Mouse (Mus musculus) MEL (cell line): ENCODE data around the gene Yjefn3.

Experiments used
- CHD1 ChIP-seq: IDR thresholded peaks from 2 replicates; pipeline ENCODE4 v1.6.1; 2012; ENCODE audit warnings: low read depth, mild to moderate bottlenecking, inconsistent platforms, low read length, improper control_type of control experiment
- CTCF ChIP-seq, 3 experiments: IDR thresholded peaks in 2 of 3; conservative IDR thresholded peaks in 1 of 3; 2 replicates each; pipeline ENCODE4 v1.5.1; 2011 to 2012; ENCODE audit warnings: low read length in 3 of 3, low read depth in 2 of 3, mild to moderate bottlenecking in 2 of 3, improper control_type of control experiment in 1 of 3, inconsistent platforms in 1 of 3, mixed read lengths in 1 of 3, moderate library complexity in 1 of 3; ENCODE audit not compliant: control insufficient read depth in 1 of 3, insufficient read depth in 1 of 3, poor library complexity in 1 of 3, severe bottlenecking in 1 of 3
- E2F4 ChIP-seq: IDR thresholded peaks from 2 replicates; pipeline ENCODE4 v1.6.1; 2011; ENCODE audit warnings: low read depth, low read length, improper control_type of control experiment, borderline replicate concordance
- ELF1 ChIP-seq: IDR thresholded peaks from 2 replicates; pipeline ENCODE4 v1.6.1; 2014; ENCODE audit warnings: low read depth, mild to moderate bottlenecking, inconsistent platforms, low read length, improper control_type of control experiment, moderate library complexity
- EP300 ChIP-seq, 2 experiments: IDR thresholded peaks; 2 replicates each; pipeline ENCODE4 v1.6.1; 2011; ENCODE audit warnings: improper control_type of control experiment in 2 of 2, low read length in 2 of 2, low read depth in 1 of 2, mild to moderate bottlenecking in 1 of 2
- ETS1 ChIP-seq: IDR thresholded peaks from 2 replicates; pipeline ENCODE4 v1.6.1; 2012; ENCODE audit warnings: low read depth, mild to moderate bottlenecking, inconsistent platforms, low read length, improper control_type of control experiment, moderate library complexity
- GATA1 ChIP-seq: IDR thresholded peaks from 2 replicates; pipeline ENCODE4 v1.6.1; 2011; ENCODE audit warnings: low read depth, low read length, improper control_type of control experiment
- KAT2A ChIP-seq: conservative IDR thresholded peaks from 2 replicates; pipeline ENCODE4 v1.6.1; 2012; ENCODE audit warnings: low read depth, low read length, improper control_type of control experiment, inconsistent platforms
- MAFK ChIP-seq: IDR thresholded peaks from 2 replicates; pipeline ENCODE4 v1.6.1; 2011; ENCODE audit warnings: low read depth, mild to moderate bottlenecking, low read length, improper control_type of control experiment, borderline replicate concordance
- MAX ChIP-seq: IDR thresholded peaks from 2 replicates; pipeline ENCODE4 v1.6.1; 2011; ENCODE audit warnings: low read length, improper control_type of control experiment
- MEF2A ChIP-seq: IDR thresholded peaks from 2 replicates; pipeline ENCODE4 v1.6.1; 2014; ENCODE audit warnings: low read depth, mild to moderate bottlenecking, inconsistent platforms, low read length, improper control_type of control experiment; ENCODE audit not compliant: poor library complexity, insufficient replicate concordance, severe bottlenecking; ENCODE audit errors: extremely low read depth
- POLR2A ChIP-seq, 2 experiments: IDR thresholded peaks; 2 replicates each; pipeline ENCODE4 v1.6.1; 2011 to 2012; ENCODE audit warnings: low read length in 2 of 2, mild to moderate bottlenecking in 2 of 2, control low read depth in 1 of 2, improper control_type of control experiment in 1 of 2, low read depth in 1 of 2, moderate library complexity in 1 of 2; ENCODE audit not compliant: control insufficient read depth in 1 of 2, insufficient read depth in 1 of 2, poor library complexity in 1 of 2
- POLR2AphosphoS5 ChIP-seq: IDR thresholded peaks from 2 replicates; pipeline ENCODE4 v1.6.1; 2012; ENCODE audit warnings: low read depth, borderline replicate concordance, mild to moderate bottlenecking, inconsistent platforms, low read length, moderate library complexity, mixed read lengths
- ZC3H11A ChIP-seq: IDR thresholded peaks from 2 replicates; pipeline ENCODE4 v1.6.1; 2012; ENCODE audit warnings: low read depth, mild to moderate bottlenecking, inconsistent platforms, low read length, improper control_type of control experiment

- no peak for TF ChIP-seq GATA1
- TF ChIP-seq POLR2A (IDR thresholded peaks at IDR 0.05; ENCODE audit: control insufficient read depth in 1 of 2, insufficient read depth in 1 of 2, low read depth in 1 of 2, low read length in 2 of 2, poor library complexity in 1 of 2) = no peak
- no peak for TF ChIP-seq POLR2AphosphoS5
- no peak for TF ChIP-seq CHD1
- no peak for TF ChIP-seq EP300 (IDR thresholded peaks at IDR 0.05; ENCODE audit: low read depth in 1 of 2, low read length in 2 of 2)
- TF ChIP-seq CTCF (IDR thresholded peaks at IDR 0.05 in 2 of 3, conservative IDR thresholded peaks at IDR 0.05 in 1 of 3; ENCODE audit: control insufficient read depth in 1 of 3, insufficient read depth in 1 of 3, low read depth in 2 of 3, low read length in 3 of 3, poor library complexity in 1 of 3, severe bottlenecking in 1 of 3) = no peak
- TF ChIP-seq ETS1 = no peak
- TF ChIP-seq ZC3H11A = no peak
- no peak for TF ChIP-seq MAFK
- no peak for TF ChIP-seq ELF1
- no peak for TF ChIP-seq KAT2A
- no peak for TF ChIP-seq E2F4
- no peak for TF ChIP-seq MAX
- TF ChIP-seq MEF2A = no peak
These were observed 37.9 kb upstream of the Yjefn3 start for GRCm38 (mm10) chr8:69940386-69940785.
